Mouse (Mus musculus) liver, postnatal 0 days (tissue): ENCODE measurements around the gene Gm49378.

Experiments
- CTCF ChIP-seq: sonication (generic); IDR thresholded peaks from 2 replicates; pipeline ENCODE4 v1.5.1; 2016; ENCODE audit warnings: antibody characterized with exemption, low read depth
- EP300 ChIP-seq: IDR thresholded peaks from 2 replicates; pipeline ENCODE4 v1.6.1; 2016; ENCODE audit warnings: antibody characterized with exemption, low read depth, mild to moderate bottlenecking

GRCm38 (mm10) chr14:55589771-55590448 is 47.8 kb downstream of the Gm49378 start:
- TF ChIP-seq EP300 (no peak), CTCF (no peak)
